Mouse (Mus musculus) heart, postnatal 25 days (tissue): ENCODE measurements around the gene Arnt2. TPM values are rescaled to one million over a fixed set of nuclear protein-coding genes. Genes with fewer than 3 reads are reported as not detected.

Experiments
- DNase-seq: peaks from one replicate; pipeline ENCODE4 v3.0.0; 2022; ENCODE audit warnings: low spot score
- intact Hi-C: fragments of 180-260 bp; cut with DNase I; formaldehyde crosslinking; loops from one replicate; pipeline ENCODE4 v1.15.1; 2025
- total RNA-seq, 2 experiments: library from RNA; stranded (reverse); gene quantifications; 2 replicates each; pipeline ENCODE4 v1.2.3; 2021

Arnt2 gene
- total RNA-seq: under 1 TPM; 0.18 to 0.92 TPM

GRCm38 (mm10) chr7:84409896-84410521 is at the start of gene Arnt2:
Gene Arnt2 (minus strand): TSS chr7:84410176.
- DNase-seq: no peak
- intact Hi-C loops: no loop called here

- DNase-seq: no peak
- intact Hi-C loops: no loop called here
Observed at GRCm38 (mm10) chr7:84451681-84452080, 41.7 kb upstream of the Arnt2 start.

GRCm38 (mm10) chr7:84449066-84449465 is 39.1 kb upstream of the Arnt2 start:
- intact Hi-C loops: no loop called here
- no peak for DNase-seq

- DNase-seq: no peak
- intact Hi-C loops: no loop called here
Observed at GRCm38 (mm10) chr7:84448512-84448911, 38.5 kb upstream of the Arnt2 start.

GRCm38 (mm10) chr7:84447740-84448435 is 37.9 kb upstream of the Arnt2 start:
- DNase-seq: no peak
- intact Hi-C loops: no loop called here

GRCm38 (mm10) chr7:84447060-84447459 is 37.1 kb upstream of the Arnt2 start:
- intact Hi-C loops: no loop called here
- no peak for DNase-seq

- intact Hi-C loops: no loop called here
Observed at GRCm38 (mm10) chr7:84442343-84442911, 32.5 kb upstream of the Arnt2 start.

GRCm38 (mm10) chr7:84439606-84440005 is 29.6 kb upstream of the Arnt2 start:
- DNase-seq: no peak
- intact Hi-C loops: no loop called here

More at GRCm38 (mm10) chr7:84442343-84442911, 32.5 kb upstream of the Arnt2 start:
- no peak for DNase-seq

GRCm38 (mm10) chr7:84434901-84435300 is 24.9 kb upstream of the Arnt2 start:
- intact Hi-C loops: no loop called here
- DNase-seq: no peak

GRCm38 (mm10) chr7:84432151-84432550 is 22.2 kb upstream of the Arnt2 start:
- intact Hi-C loops: no loop called here
- no peak for DNase-seq

GRCm38 (mm10) chr7:84427221-84427620 is 17.2 kb upstream of the Arnt2 start:
- no peak for DNase-seq
- intact Hi-C loops: no loop called here

GRCm38 (mm10) chr7:84424670-84425385 is 14.9 kb upstream of the Arnt2 start:
- intact Hi-C loops: no loop called here
- DNase-seq: no peak

GRCm38 (mm10) chr7:84421753-84422152 is 11.8 kb upstream of the Arnt2 start:
- intact Hi-C loops: no loop called here
- no peak for DNase-seq

GRCm38 (mm10) chr7:84421291-84421665 is 11.3 kb upstream of the Arnt2 start:
- DNase-seq: no peak
- intact Hi-C loops: no loop called here

GRCm38 (mm10) chr7:84420581-84421290 is 10.8 kb upstream of the Arnt2 start:
- intact Hi-C loops: no loop called here
- DNase-seq: no peak

- intact Hi-C loops: no loop called here
- DNase-seq: no peak
Observed at GRCm38 (mm10) chr7:84417441-84417840, 7.5 kb upstream of the Arnt2 start.

GRCm38 (mm10) chr7:84412570-84412969 is 2.6 kb upstream of the Arnt2 start:
- no peak for DNase-seq
- intact Hi-C loops: no loop called here

- no peak for DNase-seq
Observed at GRCm38 (mm10) chr7:84409241-84409895, 608 bp downstream of the Arnt2 start.

GRCm38 (mm10) chr7:84408282-84408681 is 1.7 kb downstream of the Arnt2 start:
- intact Hi-C loops: no loop called here
- DNase-seq: no peak

More at GRCm38 (mm10) chr7:84409241-84409895, 608 bp downstream of the Arnt2 start:
- intact Hi-C loops: no loop called here

- intact Hi-C loops: no loop called here
Observed at GRCm38 (mm10) chr7:84403371-84403770, 6.6 kb downstream of the Arnt2 start.

More at GRCm38 (mm10) chr7:84403371-84403770, 6.6 kb downstream of the Arnt2 start:
- no peak for DNase-seq
